Mouse (Mus musculus): ENCODE data around the gene Srrt.

The Srrt gene

DNA sequence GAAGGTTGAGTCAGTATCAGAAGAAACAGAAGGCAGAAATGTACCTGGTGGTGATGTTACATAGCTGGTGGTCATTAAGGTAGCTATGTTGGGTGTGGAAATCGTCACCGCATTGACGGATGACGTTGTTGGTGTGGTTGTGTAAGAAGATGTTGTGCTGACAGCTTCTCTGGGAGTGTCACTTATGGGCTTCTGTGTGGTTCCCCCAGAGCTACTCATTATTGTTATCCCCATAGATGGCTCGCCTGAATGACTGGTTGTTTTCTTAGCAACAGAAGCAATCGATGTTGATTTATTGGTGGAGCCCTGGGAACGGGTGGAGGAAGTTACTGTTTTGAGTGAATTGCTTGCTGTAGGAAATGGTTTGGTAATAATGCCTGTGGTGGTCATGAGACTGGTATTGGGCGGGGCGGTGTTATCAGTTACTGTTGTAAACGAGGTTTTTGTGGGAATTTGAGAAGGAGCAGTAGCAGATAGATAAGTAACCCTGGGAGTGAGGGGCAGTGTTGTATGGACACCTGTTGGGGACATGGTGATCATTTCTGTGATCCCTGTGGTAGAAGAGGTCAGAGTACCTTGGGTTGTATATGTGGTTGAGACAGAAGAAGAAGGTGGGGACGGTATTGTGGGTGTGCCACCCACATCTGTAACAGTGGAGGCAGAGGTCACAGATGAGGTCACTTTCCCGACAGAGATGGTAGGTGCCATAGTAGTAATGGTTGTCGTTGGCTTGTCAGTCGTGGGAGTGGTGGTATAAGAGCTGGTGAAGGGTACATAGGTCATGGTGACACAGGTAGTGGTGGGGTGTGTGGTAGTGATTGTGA lies 43.4 kb downstream of the Srrt start:
- DNase-seq (ENCODE audit: low read depth) = no peak

All from c-Kit-positive CD71-negative TER-119-negative erythroid progenitor cells, embryonic 14.5 days (primary cell).